Mouse (Mus musculus) liver (tissue): ENCODE results near the gene Ces2e.
"Not testable (repeated sequence)": the region's sequence is repeated elsewhere in the genome, so short reads cannot be mapped to it uniquely, and the experiment has no call there.

Experiments used
- DNase-seq: peaks from one replicate; pipeline ENCODE4 v3.0.0-alpha.2; 2020; ENCODE audit warnings: mixed read lengths

Gene Ces2e

GRCm38 (mm10) chr8:104925972-104926596 is at the start of gene Ces2e:
TSS of gene Ces2e (plus strand) at chr8:104926260.
- no peak for DNase-seq

- not testable (repeated sequence) for DNase-seq
These were observed 39.7 kb upstream of the Ces2e start for GRCm38 (mm10) chr8:104886223-104886926.

- no peak for DNase-seq
These were observed 24.3 kb upstream of the Ces2e start for GRCm38 (mm10) chr8:104901746-104902145.

GRCm38 (mm10) chr8:104907111-104907510 is 18.9 kb upstream of the Ces2e start:
- no peak for DNase-seq

DNA sequence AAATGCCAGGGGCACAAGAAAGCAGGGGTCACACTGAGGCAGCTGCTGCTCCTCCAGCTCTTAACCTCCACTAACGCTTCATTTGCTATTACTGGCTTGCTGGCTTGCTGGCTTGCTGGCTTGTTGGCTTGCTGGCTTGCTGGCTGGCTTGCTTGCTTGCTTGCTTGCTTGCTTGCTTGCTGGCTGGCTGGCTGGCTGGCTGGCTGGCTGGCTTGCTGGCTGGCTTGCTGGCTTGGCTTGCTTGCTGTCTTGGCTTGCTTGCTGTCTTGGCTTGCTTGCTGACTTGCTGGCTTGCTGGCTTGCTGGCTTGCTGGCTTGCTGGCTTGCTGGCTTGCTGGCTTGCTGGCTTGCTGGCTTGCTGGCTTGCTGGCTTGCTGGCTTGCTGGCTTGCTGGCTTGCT is 17.0 kb upstream of the Ces2e start:
- not testable (repeated sequence) for DNase-seq

DNA sequence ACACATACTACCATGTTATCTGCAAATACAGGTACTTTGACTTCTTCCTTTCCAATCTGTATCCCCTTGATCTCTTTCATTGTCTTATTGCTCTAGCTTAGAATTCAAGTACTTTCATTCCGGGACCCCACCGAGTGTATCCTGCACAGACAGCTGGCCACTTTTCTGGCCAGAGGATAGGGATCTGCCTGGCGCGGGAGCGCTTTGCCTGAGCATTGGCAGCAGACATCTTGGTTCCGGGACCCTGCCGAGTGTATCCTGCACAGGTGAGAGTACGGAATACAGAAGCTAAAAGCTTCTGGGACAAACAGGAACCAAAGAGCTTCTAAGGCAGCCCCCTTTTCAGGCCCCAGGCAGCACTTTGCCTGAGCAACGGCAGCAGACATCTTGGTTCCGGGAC is 16.4 kb upstream of the Ces2e start:
- not testable (repeated sequence) for DNase-seq

DNA sequence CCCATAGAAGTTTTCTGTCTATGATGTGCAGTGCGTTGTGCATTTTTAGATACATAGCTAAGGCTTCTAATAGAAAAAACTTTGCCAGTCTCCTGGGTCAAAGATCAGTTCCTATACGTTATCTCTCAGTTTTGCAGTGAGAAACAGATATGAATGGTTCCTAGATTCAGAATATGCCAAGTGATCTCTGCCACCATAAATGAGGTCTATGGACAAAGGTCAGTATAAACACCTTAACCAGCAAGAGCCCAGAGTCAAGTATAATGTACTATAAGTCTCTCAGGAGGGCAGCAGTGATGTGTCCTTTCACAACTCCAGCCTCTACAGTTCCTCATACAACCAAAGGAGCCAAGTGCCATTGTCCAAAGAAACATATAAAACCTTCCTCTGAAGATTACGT is 1.2 kb downstream of the Ces2e start:
- no peak for DNase-seq

GRCm38 (mm10) chr8:104944665-104945064 is 18.6 kb downstream of the Ces2e start:
- no peak for DNase-seq

DNA sequence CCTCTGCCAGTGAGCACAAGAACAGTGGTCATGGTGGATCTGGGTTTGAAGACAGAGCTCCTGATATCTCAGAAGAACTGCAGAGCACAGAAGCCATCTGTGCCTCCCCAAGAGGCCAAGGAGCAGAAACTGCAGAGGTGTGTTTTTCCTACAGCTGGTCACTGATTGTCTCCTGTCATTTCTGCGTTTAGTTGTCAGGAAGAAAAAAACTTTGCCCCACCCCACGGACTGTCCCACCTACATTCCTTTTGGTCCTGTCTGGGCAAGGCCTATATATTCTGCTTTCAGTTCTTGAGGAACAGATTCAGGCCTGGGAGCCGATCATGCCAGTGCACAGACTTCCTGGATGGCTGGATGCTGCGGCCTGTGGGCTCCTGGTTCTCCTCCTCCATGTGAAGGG is 21.0 kb downstream of the Ces2e start, which contains the start of gene Ces2f:
Gene Ces2f, plus strand, starts transcription at position 301 of the 400 bp plus-strand sequence.
- DNase-seq, result no peak

DNA sequence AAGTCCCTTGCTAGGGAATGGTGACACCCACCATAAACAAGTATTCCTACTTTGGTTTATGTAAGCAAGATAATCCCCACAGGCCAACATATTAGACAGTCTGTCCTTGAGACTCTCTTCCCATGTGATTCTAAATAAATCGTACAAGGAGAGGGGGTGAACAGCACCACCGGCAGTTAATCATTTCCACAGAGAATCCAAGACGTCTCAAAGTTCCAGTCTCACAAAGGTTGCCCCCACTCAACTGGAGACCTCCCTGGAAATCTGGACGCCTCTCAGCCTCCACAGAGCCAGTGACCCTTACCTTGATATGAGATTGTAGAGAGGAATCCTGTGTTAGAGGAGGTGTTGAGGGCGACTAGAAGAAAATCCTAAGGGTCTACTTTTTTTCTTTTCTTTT is 23.0 kb downstream of the Ces2e start:
- DNase-seq, result no peak

GRCm38 (mm10) chr8:104961537-104961961 is 35.5 kb downstream of the Ces2e start, which contains the start of gene Ces2g:
TSS of gene Ces2g (plus strand) at chr8:104961718.
- DNase-seq, result peak; percentile 39

- DNase-seq, result peak; percentile 65
These were observed 36.3 kb downstream of the Ces2e start for GRCm38 (mm10) chr8:104962229-104962901.

GRCm38 (mm10) chr8:104963375-104963894 is 37.4 kb downstream of the Ces2e start:
- peak; percentile 23 for DNase-seq

GRCm38 (mm10) chr8:104984126-104984525 is 58.1 kb downstream of the Ces2e start:
- DNase-seq, result no peak
